Mouse (Mus musculus): Measurements from ENCODE around the gene Cldn7. TPM values are rescaled to one million over a fixed set of nuclear protein-coding genes. Genes with fewer than 3 reads are reported as not detected.

Cldn7 gene
- polyA plus RNA-seq, 1 experiment from 2014 or later, result 11.7 TPM

DNA sequence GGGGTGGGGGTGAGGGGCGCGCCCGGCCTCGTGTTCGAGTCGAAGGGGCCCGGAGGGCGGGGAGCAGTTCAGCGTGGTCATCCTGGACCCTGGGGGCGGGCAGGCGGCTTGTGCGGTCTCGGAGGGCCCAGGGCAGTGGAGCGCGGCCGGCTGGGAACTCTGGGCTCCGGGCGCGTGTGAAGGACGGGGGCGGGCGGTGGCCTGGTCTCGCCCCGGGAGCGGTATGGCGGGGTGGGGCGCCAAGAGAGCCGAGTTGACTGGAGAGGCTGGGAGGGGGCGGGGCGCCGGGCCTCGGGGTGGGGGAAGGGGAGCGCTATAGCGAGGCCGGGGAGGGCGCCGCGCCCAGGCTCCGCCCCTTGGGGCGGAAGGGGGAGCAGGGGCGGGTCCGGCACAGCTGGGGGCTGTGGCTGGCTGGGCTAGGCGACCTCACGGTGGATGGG lies 32.5 kb downstream of the Cldn7 start:
- peak overlapping the region; percentile 98 for H3K27ac ChIP-seq (ENCODE audit: low read length)
- H3K4me2 ChIP-seq (ENCODE audit: low read depth, low read length), result peak overlapping the region; percentile 91
- peaks cover 33% of the 10 kb centered on the region for H3K36me3 ChIP-seq (ENCODE audit: control insufficient read depth, insufficient read depth)
- no peaks in the 10 kb centered on the region for H3K27me3 ChIP-seq (ENCODE audit: control insufficient read depth, insufficient read depth, low read depth, low read length)
- no peaks in the 10 kb centered on the region for H3K9me3 ChIP-seq (replicated peaks; ENCODE audit: control insufficient read depth, low read length)
- peaks cover 57% of the 10 kb centered on the region for H3K4me1 ChIP-seq (ENCODE audit: control insufficient read depth, low read depth, low read length)
- H3K4me3 ChIP-seq (ENCODE audit: low read depth, low read length), result peak overlapping the region; percentile 98
- H3K9ac ChIP-seq (ENCODE audit: low read depth, low read length), result peak overlapping the region; percentile 100
- peak; percentile 72 for ATAC-seq (ENCODE audit: low read depth)
- under 1% methylated on average over 32 of the region's 44 CpGs for WGBS (ENCODE audit: insufficient replicate concordance)

GRCm38 (mm10) chr11:69998567-69999491 lies 34.2 kb downstream of the Cldn7 start:
- WGBS (ENCODE audit: insufficient replicate concordance), result 78% methylated on average over 27 of the region's 27 CpGs
- Histone ChIP-seq H3K27ac (ENCODE audit: low read length) (peak overlapping the region; percentile 3; the same call in 1 of the 2 replicates), H3K4me2 (ENCODE audit: low read depth, low read length) (no peak overlapping the region), H3K36me3 (ENCODE audit: control insufficient read depth, insufficient read depth) (peaks cover 29% of the 10 kb centered on the region), H3K4me1 (ENCODE audit: control insufficient read depth, low read depth, low read length) (peaks cover 48% of the 10 kb centered on the region), H3K27me3 (ENCODE audit: control insufficient read depth, insufficient read depth, low read depth, low read length) (no peaks in the 10 kb centered on the region), H3K4me3 (ENCODE audit: low read depth, low read length) (no peak overlapping the region), H3K9me3 (replicated peaks; ENCODE audit: control insufficient read depth, low read length) (no peaks in the 10 kb centered on the region), H3K9ac (ENCODE audit: low read depth, low read length) (no peak overlapping the region)
- ATAC-seq (ENCODE audit: low read depth), result no peak

- H3K4me3 ChIP-seq (ENCODE audit: low read depth, low read length), result no peak overlapping the region
- peaks cover 21% of the 10 kb centered on the region for H3K36me3 ChIP-seq (ENCODE audit: control insufficient read depth, insufficient read depth)
- no peaks in the 10 kb centered on the region for H3K9me3 ChIP-seq (replicated peaks; ENCODE audit: control insufficient read depth, low read length)
- WGBS (ENCODE audit: insufficient replicate concordance), result 85% methylated on average over 8 of the region's 8 CpGs
- no peak overlapping the region for H3K9ac ChIP-seq (ENCODE audit: low read depth, low read length)
- peak overlapping the region; percentile 3; the same call in 1 of the 2 replicates for H3K27ac ChIP-seq (ENCODE audit: low read length)
- H3K4me2 ChIP-seq (ENCODE audit: low read depth, low read length), result no peak overlapping the region
- H3K27me3 ChIP-seq (ENCODE audit: control insufficient read depth, insufficient read depth, low read depth, low read length), result no peaks in the 10 kb centered on the region
- peaks cover 42% of the 10 kb centered on the region for H3K4me1 ChIP-seq (ENCODE audit: control insufficient read depth, low read depth, low read length)
- ATAC-seq (ENCODE audit: low read depth), result no peak
Measured at GRCm38 (mm10) chr11:69999666-70000065, 35.1 kb downstream of the Cldn7 start.

- H3K4me2 ChIP-seq (ENCODE audit: low read depth, low read length), result peak within 1 kb of the TSS; percentile 100
- H3K27me3 ChIP-seq (ENCODE audit: control insufficient read depth, insufficient read depth, low read depth, low read length), result no peaks in the 10 kb centered on the region
- peak within 1 kb of the TSS; percentile 83 for H3K27ac ChIP-seq (ENCODE audit: low read length)
- peak within 1 kb of the TSS; percentile 76 for H3K9ac ChIP-seq (ENCODE audit: low read depth, low read length)
- peak within 1 kb of the TSS; percentile 76 for H3K4me3 ChIP-seq (ENCODE audit: low read depth, low read length)
- peaks cover 20% of the 10 kb centered on the region for H3K36me3 ChIP-seq (ENCODE audit: control insufficient read depth, insufficient read depth)
- H3K9me3 ChIP-seq (replicated peaks; ENCODE audit: control insufficient read depth, low read length), result no peaks in the 10 kb centered on the region
- ATAC-seq (ENCODE audit: low read depth), result peak; percentile 19
- WGBS (ENCODE audit: insufficient replicate concordance), result under 1% methylated on average over 48 of the region's 48 CpGs
- H3K4me1 ChIP-seq (ENCODE audit: control insufficient read depth, low read depth, low read length), result peaks cover 40% of the 10 kb centered on the region
Measured at GRCm38 (mm10) chr11:70000396-70000898, 35.9 kb downstream of the Cldn7 start, which contains the start of gene Dvl2. TSS of gene Dvl2 (plus strand) at chr11:70000595.

DNA sequence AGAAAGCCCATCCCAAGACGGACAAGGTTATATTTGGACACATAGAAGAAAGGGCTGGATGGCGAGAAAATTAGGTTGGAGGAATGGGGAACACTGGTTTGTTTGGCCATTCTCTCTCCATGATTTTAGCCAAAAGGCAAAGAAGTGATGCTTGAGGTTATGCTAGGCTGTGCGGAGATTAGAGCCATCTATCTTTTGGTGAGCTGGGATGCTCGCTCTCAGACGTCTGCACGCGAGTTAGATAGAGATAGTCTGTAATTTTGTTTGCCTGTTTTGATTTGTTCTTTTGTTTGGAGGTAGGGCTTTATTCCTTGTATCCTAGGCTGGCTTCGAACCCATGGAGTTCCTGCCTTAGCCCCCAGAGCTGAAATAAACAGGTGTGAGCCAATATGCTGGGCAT lies 36.6 kb downstream of the Cldn7 start:
- Histone ChIP-seq H3K36me3 (ENCODE audit: control insufficient read depth, insufficient read depth) (peaks cover 24% of the 10 kb centered on the region), H3K4me2 (ENCODE audit: low read depth, low read length) (peak overlapping the region; percentile 100), H3K27me3 (ENCODE audit: control insufficient read depth, insufficient read depth, low read depth, low read length) (no peaks in the 10 kb centered on the region), H3K9ac (ENCODE audit: low read depth, low read length) (peak overlapping the region; percentile 76), H3K4me1 (ENCODE audit: control insufficient read depth, low read depth, low read length) (peaks cover 40% of the 10 kb centered on the region), H3K27ac (ENCODE audit: low read length) (no peak overlapping the region; the same call in 1 of the 2 replicates), H3K9me3 (replicated peaks; ENCODE audit: control insufficient read depth, low read length) (no peaks in the 10 kb centered on the region), H3K4me3 (ENCODE audit: low read depth, low read length) (peak overlapping the region; percentile 76)
- ATAC-seq (ENCODE audit: low read depth), result no peak
- WGBS (ENCODE audit: insufficient replicate concordance), result 10% methylated on average over 8 of the region's 8 CpGs

- H3K4me2 ChIP-seq (ENCODE audit: low read depth, low read length), result peak overlapping the region; percentile 100
- no peaks in the 10 kb centered on the region for H3K27me3 ChIP-seq (ENCODE audit: control insufficient read depth, insufficient read depth, low read depth, low read length)
- no peaks in the 10 kb centered on the region for H3K9me3 ChIP-seq (replicated peaks; ENCODE audit: control insufficient read depth, low read length)
- no peak overlapping the region for H3K27ac ChIP-seq (ENCODE audit: low read length)
- peaks cover 39% of the 10 kb centered on the region for H3K4me1 ChIP-seq (ENCODE audit: control insufficient read depth, low read depth, low read length)
- peaks cover 28% of the 10 kb centered on the region for H3K36me3 ChIP-seq (ENCODE audit: control insufficient read depth, insufficient read depth)
- H3K9ac ChIP-seq (ENCODE audit: low read depth, low read length), result no peak overlapping the region
- ATAC-seq (ENCODE audit: low read depth), result no peak
- peak overlapping the region; percentile 76; the same call in 1 of the 2 replicates for H3K4me3 ChIP-seq (ENCODE audit: low read depth, low read length)
Measured at GRCm38 (mm10) chr11:70001865-70002264, 37.3 kb downstream of the Cldn7 start.

- Histone ChIP-seq H3K36me3 (ENCODE audit: control insufficient read depth, insufficient read depth) (peaks cover 28% of the 10 kb centered on the region), H3K4me3 (ENCODE audit: low read depth, low read length) (no peak overlapping the region), H3K4me1 (ENCODE audit: control insufficient read depth, low read depth, low read length) (peaks cover 33% of the 10 kb centered on the region), H3K9ac (ENCODE audit: low read depth, low read length) (no peak overlapping the region), H3K27ac (ENCODE audit: low read length) (no peak overlapping the region), H3K9me3 (replicated peaks; ENCODE audit: control insufficient read depth, low read length) (no peaks in the 10 kb centered on the region), H3K4me2 (ENCODE audit: low read depth, low read length) (no peak overlapping the region), H3K27me3 (ENCODE audit: control insufficient read depth, insufficient read depth, low read depth, low read length) (no peaks in the 10 kb centered on the region)
- ATAC-seq (ENCODE audit: low read depth), result no peak
- WGBS (ENCODE audit: insufficient replicate concordance), result 68% methylated on average over 2 of the region's 2 CpGs
Measured at GRCm38 (mm10) chr11:70002471-70002870, 37.9 kb downstream of the Cldn7 start.

- no peak overlapping the region for H3K4me2 ChIP-seq (ENCODE audit: low read depth, low read length)
- no peaks in the 10 kb centered on the region for H3K9me3 ChIP-seq (replicated peaks; ENCODE audit: control insufficient read depth, low read length)
- H3K9ac ChIP-seq (ENCODE audit: low read depth, low read length), result no peak overlapping the region
- peaks cover 23% of the 10 kb centered on the region for H3K36me3 ChIP-seq (ENCODE audit: control insufficient read depth, insufficient read depth)
- ATAC-seq (ENCODE audit: low read depth), result no peak
- no peak overlapping the region for H3K4me3 ChIP-seq (ENCODE audit: low read depth, low read length)
- peaks cover 13% of the 10 kb centered on the region for H3K4me1 ChIP-seq (ENCODE audit: control insufficient read depth, low read depth, low read length)
- H3K27me3 ChIP-seq (ENCODE audit: control insufficient read depth, insufficient read depth, low read depth, low read length), result no peaks in the 10 kb centered on the region
- 60% methylated on average over 5 of the region's 5 CpGs for WGBS (ENCODE audit: insufficient replicate concordance)
- H3K27ac ChIP-seq (ENCODE audit: low read length), result no peak overlapping the region
Measured at GRCm38 (mm10) chr11:70005521-70005920, 40.9 kb downstream of the Cldn7 start.

DNA sequence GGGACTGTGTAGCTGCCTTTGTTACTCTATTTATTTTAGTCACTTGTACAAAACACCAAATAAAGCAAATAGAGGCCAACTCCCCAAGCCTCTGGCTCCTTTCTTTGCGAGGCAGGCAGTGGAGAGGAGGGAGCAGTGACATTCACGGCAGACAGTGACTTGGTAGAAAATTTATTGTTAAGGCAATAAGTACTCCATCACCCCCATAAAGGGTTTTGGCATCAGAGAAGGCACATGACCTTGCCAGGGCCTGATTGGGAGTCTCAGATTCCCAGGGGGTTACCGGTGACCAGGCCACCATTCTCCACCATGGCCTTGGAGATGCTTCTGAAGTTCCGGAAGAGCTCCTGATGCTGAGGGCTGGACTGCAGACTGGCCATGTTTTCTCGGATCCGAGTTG lies 45.5 kb downstream of the Cldn7 start:
- WGBS (ENCODE audit: insufficient replicate concordance), result 76% methylated on average over 6 of the region's 6 CpGs
- peaks cover 50% of the 10 kb centered on the region for H3K36me3 ChIP-seq (ENCODE audit: control insufficient read depth, insufficient read depth)
- no peak for ATAC-seq (ENCODE audit: low read depth)
- H3K9me3 ChIP-seq (replicated peaks; ENCODE audit: control insufficient read depth, low read length), result no peaks in the 10 kb centered on the region
- no peaks in the 10 kb centered on the region for H3K27me3 ChIP-seq (ENCODE audit: control insufficient read depth, insufficient read depth, low read depth, low read length)
- no peak overlapping the region for H3K4me2 ChIP-seq (ENCODE audit: low read depth, low read length)
- no peak overlapping the region for H3K27ac ChIP-seq (ENCODE audit: low read length)
- peaks cover 11% of the 10 kb centered on the region for H3K4me1 ChIP-seq (ENCODE audit: control insufficient read depth, low read depth, low read length)
- H3K4me3 ChIP-seq (ENCODE audit: low read depth, low read length), result no peak overlapping the region
- H3K9ac ChIP-seq (ENCODE audit: low read depth, low read length), result no peak overlapping the region
